Mouse (Mus musculus): ENCODE data around the gene Fhl2.

DNA sequence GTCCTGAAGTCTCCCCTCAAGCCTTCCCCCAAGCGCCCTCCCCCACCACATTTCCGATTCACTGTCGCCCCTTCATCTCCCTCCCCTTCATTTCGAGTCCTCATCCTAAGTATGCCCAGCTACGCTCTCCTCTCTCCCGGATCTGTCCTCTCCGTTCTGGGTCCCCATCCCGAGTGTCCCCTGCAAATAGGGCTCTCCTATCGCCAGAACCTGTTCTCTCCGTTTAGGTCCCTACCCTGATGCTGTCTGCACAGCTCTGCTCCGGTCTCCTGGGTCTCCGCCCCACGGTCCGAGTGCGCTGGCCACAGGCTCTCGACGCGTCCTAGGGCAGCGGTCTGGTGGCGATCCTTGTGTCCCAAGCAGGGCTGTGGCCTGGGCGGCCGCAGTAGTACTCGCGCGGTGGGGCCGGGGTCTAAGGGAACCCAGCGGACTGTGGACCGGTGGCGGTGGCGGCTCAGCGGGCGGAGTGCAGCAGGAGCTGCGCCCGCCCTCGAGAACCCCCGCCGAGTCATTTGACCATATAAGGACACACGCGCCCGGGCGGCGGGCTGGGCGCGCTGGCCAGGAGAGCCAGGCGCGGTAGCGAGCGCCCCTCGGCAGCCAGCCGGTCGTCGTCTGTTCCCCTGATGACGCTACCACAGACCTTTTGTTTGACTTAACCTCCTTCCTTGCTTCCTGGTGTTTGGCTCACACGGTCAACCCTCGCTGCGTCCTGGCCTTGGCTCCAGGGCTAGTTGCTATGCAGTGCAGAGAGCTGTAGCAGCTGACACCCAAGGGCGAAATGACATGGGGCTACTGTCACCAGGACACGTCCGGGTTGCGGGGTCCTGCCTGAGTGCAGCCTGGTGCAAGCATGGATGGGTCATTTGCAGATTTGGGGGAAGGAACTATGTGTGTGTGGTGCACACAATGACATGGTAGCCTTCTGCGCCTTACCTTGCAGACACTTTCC is 33.0 kb downstream of the Fhl2 start:
- no peak for TF ChIP-seq CTCF (IDR thresholded peaks at IDR 0.05; ENCODE audit: low read depth, low read length)
- TF ChIP-seq POLR2A (IDR thresholded peaks at IDR 0.05; ENCODE audit: extremely low read depth, insufficient read depth, low read length): no peak
